34 mouse cellular contexts compared by ENCODE assay signal in genomic region chr13:53934457-53934856, GRCm38 (mm10).
"Had no signal": no experiment of that assay in that cellular context is flagged by ENCODE, and none has a peak within 500 bp of the region (broad histone marks: within the 10 kb centered on the region; RNA-seq: fewer than 3 reads in every experiment).

No protein-coding gene starts in this region.

- H3K4me1 ChIP-seq: heart, embryonic 10.5 days; heart, embryonic 12.5 days; heart, embryonic 13.5 days; heart, embryonic 15.5 days; hindbrain, embryonic 10.5 days; hindbrain, embryonic 12.5 days; intestine, embryonic 15.5 days; kidney, embryonic 15.5 days had no signal

- H3K27me3 ChIP-seq: heart, embryonic 13.5 days; heart, embryonic 15.5 days; hindbrain, embryonic 12.5 days; hindbrain, embryonic 13.5 days; hindbrain, embryonic 15.5 days; intestine, embryonic 15.5 days; kidney, embryonic 15.5 days had no signal

- H3K36me3 ChIP-seq: heart, embryonic 10.5 days; heart, embryonic 12.5 days; heart, embryonic 13.5 days; heart, embryonic 15.5 days; hindbrain, embryonic 10.5 days; hindbrain, embryonic 12.5 days; hindbrain, embryonic 13.5 days; hindbrain, embryonic 15.5 days; intestine, embryonic 15.5 days; kidney, embryonic 15.5 days had no signal

- ATAC-seq: hindbrain, postnatal 0 days; inflammation-experienced regulatory T-cells, adult 6 months; intestine, embryonic 15.5 days; intestine, embryonic 16.5 days; intestine, postnatal 0 days had no signal

- H3K27ac ChIP-seq: heart, embryonic 10.5 days; heart, embryonic 13.5 days; heart, embryonic 15.5 days; hindbrain, embryonic 10.5 days; hindbrain, embryonic 12.5 days; hindbrain, embryonic 13.5 days; hindbrain, embryonic 14.5 days; hindbrain, embryonic 15.5 days; hindbrain, postnatal 0 days; intestine, embryonic 15.5 days; kidney, embryonic 15.5 days; kidney, postnatal 0 days; layer of hippocampus, adult 2 months; left cerebral cortex, adult 2 months had no signal

- H3K9ac ChIP-seq: heart, embryonic 12.5 days; heart, embryonic 13.5 days; heart, embryonic 15.5 days; hindbrain, embryonic 12.5 days; hindbrain, embryonic 13.5 days; hindbrain, embryonic 14.5 days; hindbrain, embryonic 15.5 days; intestine, embryonic 15.5 days; kidney, embryonic 15.5 days had no signal

- H3K9me3 ChIP-seq: heart, embryonic 10.5 days; heart, embryonic 12.5 days; heart, embryonic 13.5 days; heart, embryonic 15.5 days; hindbrain, embryonic 10.5 days; hindbrain, embryonic 12.5 days; hindbrain, embryonic 13.5 days; hindbrain, embryonic 15.5 days; intestine, embryonic 15.5 days; kidney, embryonic 15.5 days had no signal

- DNase-seq: heart, postnatal 10 days; heart, postnatal 14 days; heart, postnatal 36 days; heart, postnatal 4 days; kidney, adult 11 months; kidney, adult 18-20 months; kidney, adult 2 months; kidney, adult 8-10 months; kidney, adult 9 months; kidney, postnatal 10 days; kidney, postnatal 14 days; kidney, postnatal 25 days; kidney, postnatal 4 days; layer of hippocampus, adult 9-11 months; layer of hippocampus, postnatal 36 days had no signal

- H3K4me2 ChIP-seq: heart, embryonic 11.5 days; heart, embryonic 12.5 days; heart, embryonic 13.5 days; heart, embryonic 15.5 days; hindbrain, embryonic 12.5 days; hindbrain, embryonic 13.5 days; hindbrain, embryonic 14.5 days; hindbrain, embryonic 15.5 days; intestine, embryonic 15.5 days; kidney, embryonic 15.5 days had no signal

- H3K4me3 ChIP-seq: heart, embryonic 10.5 days; heart, embryonic 12.5 days; heart, embryonic 13.5 days; heart, embryonic 15.5 days; hindbrain, embryonic 10.5 days; hindbrain, embryonic 12.5 days; hindbrain, embryonic 13.5 days; hindbrain, embryonic 15.5 days; intestine, embryonic 15.5 days; kidney, embryonic 15.5 days; layer of hippocampus, adult 2 months; left cerebral cortex, adult 2 months had no signal
